Mouse (Mus musculus): ENCODE results near the gene Ocln.
"Not testable (repeated sequence)": the region's sequence is repeated elsewhere in the genome, so short reads cannot be mapped to it uniquely, and the experiment has no call there.

Ocln gene

GRCm38 (mm10) chr13:100543011-100543767 lies 9.3 kb downstream of the Ocln start:
- DNase-seq (ENCODE audit: low spot score): no peak

DNA sequence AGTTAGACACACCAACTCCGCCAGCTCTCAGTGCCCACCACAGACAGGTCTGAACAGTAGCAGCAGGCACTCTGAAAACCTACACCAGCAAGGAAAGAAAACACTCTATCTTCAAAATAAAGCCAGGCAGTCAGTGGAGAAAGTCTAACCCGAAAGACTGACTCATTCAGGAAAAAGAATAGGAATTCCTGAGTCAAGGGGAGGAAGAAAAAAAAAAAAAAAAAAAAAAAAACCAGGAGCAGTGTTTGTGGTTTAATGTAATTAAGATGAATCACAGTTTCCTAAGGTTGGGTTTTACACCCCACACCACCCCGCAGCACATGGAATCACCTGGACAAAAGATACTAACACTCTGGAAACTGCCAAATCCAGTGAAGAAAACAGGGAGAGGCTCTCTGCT lies 16.4 kb downstream of the Ocln start:
- DNase-seq (ENCODE audit: low spot score): no peak

- no peak for DNase-seq (ENCODE audit: low spot score)
These were observed 19.6 kb downstream of the Ocln start for GRCm38 (mm10) chr13:100532788-100533365.

GRCm38 (mm10) chr13:100526649-100527038 lies 25.9 kb downstream of the Ocln start:
- DNase-seq (ENCODE audit: low spot score): no peak

- DNase-seq (ENCODE audit: low spot score): no peak
These were observed 26.4 kb downstream of the Ocln start for GRCm38 (mm10) chr13:100525935-100526648.

DNA sequence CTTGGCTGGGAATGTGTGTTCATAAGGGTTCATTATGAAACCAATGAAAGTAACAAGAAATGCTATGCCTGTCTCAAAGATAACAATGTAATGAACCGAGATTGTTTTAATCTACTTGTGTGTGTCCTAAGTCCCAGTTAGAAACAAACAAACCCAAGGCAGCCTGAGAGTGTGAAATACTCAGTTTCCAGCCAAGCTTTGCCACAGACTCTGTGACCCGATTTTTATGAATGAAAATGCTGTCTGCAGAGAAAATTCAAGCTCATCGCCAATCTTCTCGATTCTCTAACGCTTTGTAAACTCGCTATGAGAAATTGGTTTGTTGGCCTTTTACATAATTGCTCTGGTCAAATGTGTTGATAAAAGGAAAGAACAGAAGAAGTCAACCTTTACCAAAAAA lies 27.6 kb downstream of the Ocln start:
- no peak for DNase-seq (ENCODE audit: low spot score)

- DNase-seq (ENCODE audit: low spot score): no peak
These were observed 28.8 kb downstream of the Ocln start for GRCm38 (mm10) chr13:100523698-100524097.

DNA sequence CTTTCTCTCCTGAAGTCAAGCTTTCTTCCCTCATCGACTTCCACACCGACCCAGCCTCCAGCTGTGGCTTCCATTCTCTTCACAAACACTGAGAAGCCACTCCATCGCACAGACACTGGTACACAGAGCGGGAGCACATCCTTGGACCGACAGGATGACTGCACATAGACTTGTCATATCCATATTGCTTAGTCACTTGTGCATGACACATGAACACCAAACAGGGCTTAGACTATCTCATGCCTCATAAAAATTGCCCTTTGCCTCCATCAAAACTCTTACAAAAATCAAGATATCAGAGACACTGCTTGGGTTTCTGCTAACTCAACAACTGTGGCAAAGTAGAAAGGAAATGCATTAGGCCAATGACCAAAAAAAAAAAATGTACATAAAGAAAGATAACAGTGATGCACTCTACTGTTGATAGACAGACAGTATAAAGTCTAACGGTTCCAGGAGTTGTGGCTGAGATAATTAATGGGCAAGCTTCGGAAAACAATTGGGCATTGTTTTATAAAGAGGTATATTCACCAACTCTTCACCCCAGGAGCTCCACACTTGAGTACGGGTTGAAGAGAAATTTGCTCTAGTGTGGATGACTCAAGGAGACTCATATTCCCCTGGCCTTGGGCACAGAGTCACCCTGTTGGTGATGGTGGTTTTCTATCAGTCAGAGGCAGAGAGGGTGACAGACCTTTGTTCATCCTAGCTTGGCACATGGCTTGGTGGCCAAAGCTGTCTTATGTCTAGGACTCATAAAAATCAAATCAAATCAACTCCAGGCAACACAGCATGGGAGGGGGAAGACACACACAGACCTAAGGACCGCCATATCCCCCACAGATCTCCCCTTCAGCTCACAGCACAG lies 30.6 kb downstream of the Ocln start:
- no peak for DNase-seq (ENCODE audit: low spot score)

- no peak for DNase-seq (ENCODE audit: low spot score)
These were observed 33.4 kb downstream of the Ocln start for GRCm38 (mm10) chr13:100519162-100519561.

DNA sequence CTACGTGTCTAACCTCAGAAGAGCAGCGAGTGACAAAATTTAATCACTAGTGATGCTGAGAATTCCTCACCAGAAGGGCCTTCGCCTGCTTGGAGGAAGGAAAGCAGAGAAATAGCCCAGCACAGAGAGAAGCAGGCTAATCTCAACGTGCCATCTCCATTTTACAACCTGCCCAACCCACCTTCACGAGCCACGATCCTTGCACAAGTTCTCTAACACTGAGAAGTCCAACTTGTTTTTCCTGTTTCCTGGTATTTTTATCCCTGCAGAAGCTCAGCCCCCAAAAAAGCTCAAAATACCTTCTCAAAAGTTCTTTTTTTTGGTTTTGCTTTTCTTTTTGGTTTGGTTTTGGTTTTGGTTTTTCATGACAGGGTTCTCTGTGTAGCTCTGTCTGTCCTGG lies 34.3 kb downstream of the Ocln start:
- DNase-seq (ENCODE audit: low spot score): no peak

DNA sequence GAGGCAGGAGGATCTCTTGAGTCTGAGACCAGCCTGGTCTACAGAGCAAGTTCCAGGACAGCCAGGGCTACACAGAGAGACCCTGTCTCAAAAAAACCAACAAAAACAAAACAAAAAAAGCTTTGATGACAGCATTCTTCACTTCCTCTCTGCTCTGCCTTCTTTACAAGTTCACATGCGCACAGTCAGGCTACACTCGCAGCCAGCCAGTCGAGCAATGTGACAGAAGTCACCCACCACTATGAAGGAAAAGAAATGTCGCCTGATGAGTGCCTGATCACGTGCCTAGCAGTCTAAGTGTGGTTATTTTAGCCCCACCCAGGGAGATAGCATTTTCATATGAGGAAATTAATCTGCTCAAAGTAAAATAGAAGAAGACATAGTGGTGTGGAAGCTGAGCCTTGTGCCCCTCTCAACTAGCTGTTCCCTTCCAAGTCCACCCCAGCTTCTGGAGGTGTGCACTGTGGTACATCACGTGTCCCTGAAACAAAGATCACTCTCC lies 34.8 kb downstream of the Ocln start:
- no peak for DNase-seq (ENCODE audit: low spot score)

GRCm38 (mm10) chr13:100516213-100517105 lies 36.1 kb downstream of the Ocln start:
- no peak for DNase-seq (ENCODE audit: low spot score)

- no peak for DNase-seq (ENCODE audit: low spot score)
These were observed 39.7 kb downstream of the Ocln start for GRCm38 (mm10) chr13:100512792-100513191.

GRCm38 (mm10) chr13:100511860-100512364 lies 40.6 kb downstream of the Ocln start:
- no peak for DNase-seq (ENCODE audit: low spot score)

DNA sequence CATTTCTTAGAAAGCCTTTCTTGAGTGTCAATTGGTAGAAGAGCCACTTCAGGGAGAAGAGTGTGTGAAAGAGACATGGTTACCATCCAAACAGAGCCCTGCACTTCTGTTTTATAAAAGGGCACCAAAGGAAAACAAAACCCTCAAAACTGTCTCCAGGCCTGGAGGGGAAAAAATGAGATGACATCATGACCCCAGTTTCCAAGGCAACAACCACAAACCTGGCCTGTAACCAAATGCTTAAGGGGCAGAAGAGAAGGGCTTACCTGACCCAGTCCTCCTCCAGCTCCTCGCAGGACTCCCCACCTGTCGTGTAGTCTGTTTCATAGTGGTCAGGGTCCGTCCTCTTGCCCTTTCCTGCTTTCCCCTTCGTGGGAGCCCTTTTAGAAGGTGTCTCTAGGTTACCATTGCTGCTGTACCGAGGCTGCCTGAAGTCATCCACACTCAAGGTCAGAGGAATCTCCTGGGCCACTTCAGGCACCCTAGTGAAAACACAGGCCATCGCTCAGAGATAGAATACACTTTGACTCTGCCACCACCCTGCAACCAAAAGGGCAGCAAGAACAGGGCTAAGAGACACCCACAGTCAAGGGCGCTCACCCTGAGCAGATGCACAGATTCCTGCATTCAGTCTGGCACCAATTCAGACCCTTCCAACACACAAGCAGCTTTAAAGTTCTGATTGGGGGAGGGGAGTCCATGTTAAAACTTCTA lies 41.2 kb downstream of the Ocln start:
- DNase-seq (ENCODE audit: low spot score): no peak

- not testable (repeated sequence) for DNase-seq (ENCODE audit: low spot score)
These were observed 52.9 kb downstream of the Ocln start for GRCm38 (mm10) chr13:100499625-100500024.

- no peak for DNase-seq (ENCODE audit: low spot score)
These were observed 57.2 kb downstream of the Ocln start for GRCm38 (mm10) chr13:100495337-100495736.

DNA sequence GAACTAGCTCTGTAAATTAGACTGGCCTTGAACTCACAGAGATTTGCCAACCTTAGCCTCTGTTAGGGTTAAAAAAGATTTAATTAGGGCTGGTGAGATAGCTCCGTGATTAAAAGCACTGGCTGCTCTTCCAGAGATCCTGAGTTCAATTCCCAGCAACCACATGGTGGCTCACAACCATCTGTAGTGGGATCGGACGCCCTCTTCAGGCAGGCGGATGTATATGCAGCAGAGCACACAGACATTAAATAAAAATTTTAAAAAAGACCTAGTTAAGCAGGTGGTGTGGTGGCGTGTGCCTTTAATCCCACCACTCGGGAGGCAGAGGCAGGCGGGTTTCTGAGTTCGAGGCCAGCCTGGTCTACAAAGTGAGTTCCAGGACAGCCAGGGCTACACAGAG lies 58.1 kb downstream of the Ocln start:
- DNase-seq (ENCODE audit: low spot score): not testable (repeated sequence)

DNA sequence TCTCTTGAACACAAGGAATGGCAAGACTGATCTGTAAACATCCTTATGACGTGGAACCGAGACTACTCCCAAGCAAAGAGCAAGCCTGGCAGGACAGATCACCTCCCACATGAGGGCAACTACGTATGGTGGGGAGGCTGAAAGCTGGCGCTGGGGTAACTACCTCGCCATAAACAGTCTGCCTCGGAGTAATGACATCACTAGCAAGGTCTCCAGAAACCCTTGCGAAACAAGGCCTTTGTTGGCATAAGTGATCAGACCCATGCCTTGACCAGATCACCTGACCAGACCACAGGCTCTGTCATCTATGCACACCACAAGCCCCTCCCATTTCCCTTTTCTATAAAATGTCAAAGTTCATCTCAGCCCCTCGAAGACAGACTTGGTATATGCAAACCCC lies 59.2 kb downstream of the Ocln start:
- DNase-seq (ENCODE audit: low spot score): no peak
